Mouse (Mus musculus) right cerebral cortex, postnatal 10 days (tissue): ENCODE measurements around the gene Nln.
A peak's percentile ranks its signal among the peaks of the same experiment; 100 is the strongest.

Experiments used
- DNase-seq, 2 experiments: peaks; one replicate each; pipeline ENCODE4 v3.0.0; 2021; ENCODE audit warnings: low spot score in 2 of 2

Nln gene

DNA sequence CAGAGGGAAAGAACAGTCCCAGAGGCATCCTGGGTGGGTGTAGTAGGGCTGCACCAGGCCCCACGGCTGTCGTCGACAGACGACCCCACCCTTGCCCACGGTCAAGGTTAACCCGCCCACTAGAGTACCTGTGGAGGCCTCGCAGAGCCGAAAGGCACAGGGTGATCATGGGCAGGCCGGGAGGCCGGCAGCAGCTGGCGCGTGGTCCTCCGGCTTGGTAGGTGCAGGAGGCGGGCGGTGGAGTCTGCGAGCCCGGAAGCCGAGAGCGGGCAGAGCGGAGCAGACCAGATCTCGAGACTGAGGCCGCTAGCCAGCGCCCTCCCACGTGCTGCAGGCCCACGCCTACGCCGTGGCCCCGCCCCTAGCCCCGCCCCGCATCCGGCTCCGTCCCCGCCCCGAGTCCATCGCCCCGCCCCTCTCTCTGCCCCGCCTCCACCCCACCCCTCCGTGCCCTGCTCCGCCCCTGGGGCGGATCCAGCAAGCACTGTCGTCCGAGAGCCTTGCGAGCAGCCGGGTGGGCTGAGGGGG is at the start of gene Nln, which contains the start of gene Sgtb:
Nln (minus strand) TSS at position 327 of the 528 bp plus-strand sequence.
Sgtb (plus strand) TSS at position 454 of the 528 bp plus-strand sequence.
- DNase-seq = peak; percentile 92 to 93

GRCm38 (mm10) chr13:104155686-104156085 is 46.3 kb upstream of the Nln start:
- no peak for DNase-seq

DNA sequence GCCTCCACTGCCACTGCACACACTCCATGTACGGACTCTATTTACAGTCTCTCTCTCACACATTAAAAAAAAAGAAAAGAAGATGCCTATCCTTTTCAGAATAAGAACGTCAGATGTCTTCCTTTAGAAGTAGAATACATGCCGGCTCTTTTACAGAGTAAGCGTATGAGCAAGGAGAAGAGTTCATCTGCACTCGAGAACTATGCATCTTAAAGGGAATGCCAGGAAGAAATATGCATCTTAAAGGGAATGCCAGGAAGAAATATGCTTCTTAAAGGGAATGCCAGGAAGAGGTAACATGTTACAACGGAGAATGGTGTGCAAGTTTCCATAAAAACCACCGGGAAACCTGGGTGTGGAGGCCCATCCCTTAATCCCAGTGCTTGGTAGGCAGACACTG is 45.7 kb upstream of the Nln start:
- no peak for DNase-seq

- DNase-seq = no peak
Measured at GRCm38 (mm10) chr13:104154180-104154579, 44.8 kb upstream of the Nln start.

DNA sequence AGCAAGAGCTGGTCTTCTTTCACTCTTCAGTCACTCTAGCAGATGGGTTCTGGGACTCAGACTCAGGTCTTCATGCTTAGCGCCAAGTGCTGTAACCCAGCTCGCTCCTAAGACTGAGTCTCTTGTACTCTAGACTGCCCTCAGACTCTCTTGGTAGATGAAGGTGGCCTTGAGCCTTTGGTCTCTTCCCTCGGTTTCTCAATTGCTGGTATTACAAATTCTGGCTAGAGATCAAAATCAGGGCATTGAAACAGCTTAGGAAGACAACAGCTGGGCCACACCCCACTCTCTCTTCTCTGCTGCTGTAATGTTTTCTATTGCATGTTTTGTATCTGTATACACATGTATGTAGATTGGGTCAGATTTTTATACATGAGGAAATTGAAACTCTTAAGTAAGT is 36.2 kb upstream of the Nln start:
- no peak for DNase-seq

- no peak for DNase-seq
Measured at GRCm38 (mm10) chr13:104144871-104145270, 35.5 kb upstream of the Nln start.

- DNase-seq = peak; percentile 87 to 89
Measured at GRCm38 (mm10) chr13:104139369-104140209, 30.2 kb upstream of the Nln start.

GRCm38 (mm10) chr13:104134510-104135085 is 25.2 kb upstream of the Nln start:
- no peak for DNase-seq

DNA sequence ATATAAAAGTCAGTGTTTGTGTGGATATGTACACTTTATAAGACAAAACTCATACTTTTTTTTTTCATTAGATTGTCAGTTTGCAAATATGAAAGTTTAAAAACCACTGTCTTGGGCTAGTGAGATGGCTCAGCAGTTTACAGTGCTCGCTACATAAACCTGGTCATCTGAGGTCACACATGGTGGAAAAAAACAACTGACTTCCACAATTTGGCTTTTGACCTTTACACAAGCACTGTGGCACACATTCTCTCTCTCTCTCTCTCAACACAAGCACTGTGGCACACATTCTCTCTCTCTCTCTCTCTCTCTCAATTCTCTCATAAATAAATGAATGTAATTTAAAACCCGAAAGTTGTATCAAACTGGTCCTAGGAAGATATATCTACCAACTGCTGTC is 23.1 kb upstream of the Nln start:
- no peak for DNase-seq

- no peak for DNase-seq
Measured at GRCm38 (mm10) chr13:104123662-104124381, 14.4 kb upstream of the Nln start.

DNA sequence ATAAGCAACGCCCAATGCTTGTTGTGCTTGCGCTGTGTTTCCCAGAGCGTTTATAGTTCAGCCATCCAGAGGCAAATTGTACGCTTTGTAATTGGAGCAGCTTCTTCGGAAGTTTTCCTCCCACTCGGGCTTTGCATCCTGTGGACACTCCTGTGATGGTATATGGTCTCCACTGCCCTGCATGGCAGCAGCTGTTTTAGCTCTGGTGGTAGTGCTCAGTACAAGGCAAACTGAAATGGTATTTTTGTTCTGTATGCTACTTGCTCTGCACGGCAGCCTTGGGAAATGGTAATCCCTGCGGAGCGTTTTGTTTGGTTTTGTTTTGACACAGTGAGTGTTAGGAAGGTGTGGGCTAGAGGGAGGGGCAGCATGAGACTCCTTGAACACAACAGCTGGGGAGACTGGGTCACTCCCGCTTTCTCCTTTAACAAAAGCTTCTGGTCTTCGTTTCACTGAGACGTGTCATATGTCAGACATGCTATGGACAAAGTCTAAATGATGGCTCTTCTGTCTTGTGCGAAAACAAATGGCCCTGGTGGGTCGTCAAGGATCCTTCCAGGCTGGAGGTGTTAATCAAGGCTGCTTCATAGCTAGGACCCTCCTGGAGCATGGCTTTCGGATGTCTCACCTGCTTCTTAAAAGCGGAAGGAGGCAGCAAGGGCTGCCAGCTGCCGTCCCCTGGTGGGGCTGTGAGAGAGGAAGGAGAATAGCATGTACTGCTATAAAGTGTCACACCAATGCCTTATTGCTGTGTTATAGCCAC is 12.8 kb upstream of the Nln start:
- DNase-seq = no peak

DNA sequence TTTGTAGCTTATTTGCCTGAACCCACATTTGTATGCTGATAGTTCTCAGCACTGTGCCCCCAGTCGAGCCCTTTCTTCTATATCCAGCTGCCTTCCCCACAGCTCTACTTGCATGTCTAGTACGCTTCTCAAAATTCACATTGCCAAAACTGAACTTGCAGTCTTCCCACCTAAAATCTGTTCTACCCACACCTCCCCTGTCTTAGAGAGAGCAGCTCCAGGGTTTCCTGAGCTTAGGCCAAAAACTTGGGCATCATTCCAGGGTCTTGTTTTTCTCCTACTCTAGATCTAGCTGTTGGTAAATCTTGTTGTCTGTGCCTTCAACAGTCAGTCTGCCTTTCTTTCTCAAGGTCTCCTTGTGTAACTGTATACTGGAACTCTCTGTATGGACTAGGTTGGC is 5.4 kb upstream of the Nln start:
- peak; percentile 60 to 68 for DNase-seq

- DNase-seq = no peak
Measured at GRCm38 (mm10) chr13:104113782-104114181, 4.4 kb upstream of the Nln start.

- peak; percentile 42 to 58 for DNase-seq
Measured at GRCm38 (mm10) chr13:104112266-104112900, 3.0 kb upstream of the Nln start.

DNA sequence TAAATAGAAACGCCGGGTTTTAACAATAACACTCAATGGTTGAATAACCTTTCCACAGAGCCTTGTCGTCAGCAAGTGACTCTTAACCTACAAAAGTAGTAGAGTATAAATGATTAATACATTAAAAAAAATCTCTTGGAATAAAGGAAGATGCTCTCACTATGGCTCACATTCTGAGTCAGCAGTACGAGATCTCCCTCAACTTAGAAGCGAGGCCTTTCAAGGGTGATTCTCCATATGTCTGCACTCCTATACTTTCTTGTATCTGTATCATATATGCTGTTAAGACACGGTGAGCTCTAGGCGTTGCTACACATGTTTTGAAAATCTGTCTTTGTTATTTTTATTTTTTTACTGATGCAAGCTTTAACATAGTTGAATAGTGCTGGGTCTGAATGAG is 1.1 kb upstream of the Nln start:
- DNase-seq = no peak

DNA sequence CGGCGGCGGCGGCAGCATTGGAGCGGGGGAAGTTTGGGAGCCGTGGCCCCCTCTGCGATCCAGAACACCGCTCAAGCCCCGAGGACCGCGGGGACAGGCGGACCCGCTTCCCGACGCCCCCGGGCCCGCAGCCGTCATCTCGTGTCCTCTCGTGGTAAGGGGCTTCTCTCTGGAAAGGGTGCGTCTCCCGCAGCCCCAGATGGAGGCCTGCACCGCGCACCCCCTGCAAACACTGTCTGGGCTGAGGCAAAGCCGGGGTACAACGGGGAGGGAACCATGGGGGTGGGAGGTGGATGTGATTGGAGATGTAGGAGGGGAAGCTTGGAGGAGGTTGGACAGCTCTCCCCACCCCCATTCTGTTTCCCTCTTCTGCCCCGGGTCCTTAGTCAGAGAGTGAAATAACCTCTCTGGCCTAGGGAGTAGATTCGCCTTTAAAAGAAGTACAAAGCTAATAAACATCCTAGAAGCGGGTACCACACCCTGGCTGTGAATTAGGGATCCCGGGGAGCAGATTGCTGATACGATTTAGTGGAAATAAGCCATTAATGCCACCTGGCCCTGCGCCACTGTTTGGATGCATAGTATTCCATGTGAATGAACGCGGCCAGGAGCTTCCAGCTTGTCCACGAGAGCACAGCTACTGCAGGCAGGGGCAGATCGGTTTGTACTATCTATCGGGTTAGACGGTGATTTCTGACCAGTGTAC is 555 bp upstream of the Nln start:
- DNase-seq = peak; percentile 72 to 84

DNA sequence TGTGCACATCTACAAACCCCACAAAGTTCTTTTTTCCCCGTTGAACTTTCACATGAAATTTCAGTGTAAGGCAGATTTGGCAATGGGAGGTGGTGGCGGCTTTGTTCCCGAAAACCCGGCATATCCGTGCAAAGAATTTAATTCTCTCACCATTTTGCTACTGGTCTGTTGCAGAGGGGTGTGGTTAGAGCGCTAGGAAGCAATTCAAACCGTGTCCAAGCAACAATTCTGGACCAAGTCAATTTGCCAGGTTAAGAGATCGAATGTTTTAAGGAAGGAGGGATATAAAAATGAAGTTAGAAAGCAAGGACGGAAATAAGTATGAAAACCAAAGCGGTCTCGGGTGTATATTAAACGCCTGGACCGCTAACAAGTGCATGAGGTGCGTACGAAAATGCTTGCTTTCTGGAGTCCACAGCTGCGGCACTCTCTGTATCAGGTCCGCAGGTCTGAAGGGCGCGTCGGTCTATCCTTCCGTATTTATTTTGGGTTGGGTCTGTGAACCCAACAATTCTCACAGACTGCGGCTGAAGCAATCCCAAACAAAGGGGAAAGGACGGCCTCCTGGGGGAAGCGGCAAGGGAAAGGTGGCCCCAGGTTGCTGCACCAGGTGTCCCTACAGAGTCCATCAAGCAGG is 645 bp downstream of the Nln start:
- peak in 1 of 2 experiments; percentile 48 for DNase-seq

GRCm38 (mm10) chr13:104101606-104102235 is 7.7 kb downstream of the Nln start:
- no peak for DNase-seq

- DNase-seq = no peak
Measured at GRCm38 (mm10) chr13:104100416-104100815, 9.0 kb downstream of the Nln start.
